Mouse (Mus musculus): ENCODE measurements around the gene Slc48a1.

Gene Slc48a1

DNA sequence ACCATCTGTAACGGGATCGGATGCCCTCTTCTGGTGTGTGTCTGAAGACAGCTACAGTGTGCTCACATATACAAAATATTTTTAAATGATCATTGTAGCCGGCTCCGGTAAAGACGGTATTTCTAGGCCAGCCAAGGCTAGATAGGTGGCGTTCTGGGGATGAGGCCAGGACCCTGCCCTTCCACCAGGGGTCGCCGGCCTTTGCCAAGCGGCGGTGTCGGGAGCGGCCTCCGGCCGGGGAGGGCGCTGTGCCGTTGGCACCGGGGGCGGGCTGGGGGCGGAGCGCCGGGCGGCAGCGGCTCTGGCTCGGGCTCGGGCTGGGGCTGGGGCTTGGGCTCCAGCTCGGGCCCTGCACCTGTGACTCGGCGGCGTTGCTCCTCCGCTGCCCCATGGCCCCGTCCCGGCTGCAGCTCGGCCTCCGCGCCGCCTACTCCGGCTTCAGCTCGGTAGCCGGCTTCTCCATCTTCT is 5.8 kb downstream of the Slc48a1 start:
- peak; percentile 90 for DNase-seq

DNA sequence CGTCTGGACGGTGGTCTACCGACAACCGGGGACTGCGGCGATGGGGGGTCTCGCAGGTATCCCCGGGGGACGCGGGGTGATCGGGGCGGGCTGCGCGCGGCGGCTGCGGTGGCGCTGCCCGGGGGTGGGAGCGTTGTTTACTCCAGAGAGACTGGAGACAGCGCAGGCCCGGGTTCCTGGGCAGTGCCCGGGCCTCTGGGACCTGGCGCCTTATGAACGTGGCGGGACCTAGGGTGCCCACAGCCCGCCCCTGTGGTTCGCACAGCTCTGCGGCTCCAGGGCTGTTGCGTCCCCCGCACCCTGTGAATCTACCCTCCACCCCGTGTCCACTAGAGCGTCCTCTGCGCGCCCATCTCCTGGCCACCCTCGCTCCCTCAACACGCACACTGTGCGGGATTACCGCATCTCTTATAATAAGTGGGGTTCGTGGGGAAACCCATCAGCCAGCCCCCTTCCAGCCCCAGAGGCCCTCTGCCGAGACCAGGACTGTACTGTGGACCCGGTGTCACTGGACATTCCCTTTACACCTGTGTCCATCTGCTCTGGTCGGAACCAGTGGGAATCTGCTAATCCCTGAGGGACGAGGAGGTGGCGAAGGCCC is 6.3 kb downstream of the Slc48a1 start:
- DNase-seq = peak; percentile 69

GRCm38 (mm10) chr15:97785731-97786411 is 7.6 kb downstream of the Slc48a1 start:
- DNase-seq = peak; percentile 59

GRCm38 (mm10) chr15:97786412-97787112 is 8.2 kb downstream of the Slc48a1 start:
- DNase-seq = no peak

- DNase-seq = no peak
Measured at GRCm38 (mm10) chr15:97787148-97787798, 9.0 kb downstream of the Slc48a1 start.

GRCm38 (mm10) chr15:97787799-97788667 is 9.7 kb downstream of the Slc48a1 start:
- no peak for DNase-seq

GRCm38 (mm10) chr15:97788821-97789220 is 10.5 kb downstream of the Slc48a1 start:
- DNase-seq = peak; percentile 87

DNA sequence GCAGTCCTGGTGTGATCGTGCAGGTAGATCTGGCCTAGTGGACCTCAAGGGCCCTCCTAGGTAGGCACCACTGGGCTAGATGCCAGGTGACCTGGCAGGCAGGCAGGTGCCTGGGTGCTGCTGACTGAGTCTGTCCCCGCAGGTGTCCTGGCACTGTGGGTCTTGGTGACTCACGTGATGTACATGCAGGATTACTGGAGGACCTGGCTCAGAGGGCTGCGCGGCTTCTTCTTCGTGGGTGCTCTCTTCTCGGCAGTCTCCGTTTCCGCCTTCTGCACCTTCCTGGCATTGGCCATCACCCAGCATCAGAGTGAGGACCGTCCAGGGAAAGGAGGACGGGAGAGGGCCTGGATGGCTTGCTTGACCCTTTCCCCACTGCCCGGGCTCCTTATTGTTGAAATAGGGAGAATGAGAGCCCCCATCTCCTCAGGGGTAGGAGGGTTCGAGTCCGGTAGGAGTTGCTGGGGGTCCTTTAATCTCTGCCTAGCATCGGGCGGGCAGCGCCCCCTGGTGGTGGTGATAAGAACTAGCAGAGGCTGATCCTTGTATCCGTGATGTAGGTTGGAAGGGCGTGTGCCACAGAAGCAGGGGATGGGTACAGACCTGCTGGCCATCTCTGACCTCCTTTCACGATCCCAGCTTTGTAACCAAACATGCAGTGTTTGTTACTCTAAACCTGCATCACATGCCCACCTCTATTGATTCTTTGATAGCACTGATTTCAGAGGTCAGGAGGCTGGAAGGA is 11.6 kb downstream of the Slc48a1 start:
- DNase-seq = peak; percentile 85

DNA sequence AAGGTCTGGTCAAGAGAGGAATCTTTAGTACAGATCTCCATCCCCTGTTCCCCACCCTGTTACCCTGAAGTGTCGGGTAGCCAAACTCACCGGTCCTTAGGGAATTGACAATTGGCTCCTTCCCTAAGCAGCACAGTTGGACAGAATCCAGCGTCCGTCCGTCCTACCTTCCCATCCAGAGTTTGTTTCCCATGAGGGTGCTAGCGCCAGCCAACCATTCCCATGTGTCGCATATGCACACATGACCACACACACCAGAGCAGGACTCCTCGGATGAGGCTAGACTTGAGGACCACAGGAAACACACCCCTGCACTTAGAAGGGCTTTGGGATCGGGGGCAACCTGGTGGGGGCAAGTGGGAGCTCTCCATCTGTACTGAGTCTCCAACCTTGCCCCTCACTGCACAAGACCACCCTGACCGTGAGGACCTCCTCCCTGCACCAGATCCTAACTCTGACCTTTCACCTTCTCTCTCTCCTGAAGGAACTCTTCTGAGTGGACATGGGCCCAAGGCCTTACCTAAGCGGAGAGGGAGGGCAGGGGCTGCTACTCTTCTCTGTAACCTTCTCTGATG is 12.9 kb downstream of the Slc48a1 start:
- DNase-seq = no peak

DNA sequence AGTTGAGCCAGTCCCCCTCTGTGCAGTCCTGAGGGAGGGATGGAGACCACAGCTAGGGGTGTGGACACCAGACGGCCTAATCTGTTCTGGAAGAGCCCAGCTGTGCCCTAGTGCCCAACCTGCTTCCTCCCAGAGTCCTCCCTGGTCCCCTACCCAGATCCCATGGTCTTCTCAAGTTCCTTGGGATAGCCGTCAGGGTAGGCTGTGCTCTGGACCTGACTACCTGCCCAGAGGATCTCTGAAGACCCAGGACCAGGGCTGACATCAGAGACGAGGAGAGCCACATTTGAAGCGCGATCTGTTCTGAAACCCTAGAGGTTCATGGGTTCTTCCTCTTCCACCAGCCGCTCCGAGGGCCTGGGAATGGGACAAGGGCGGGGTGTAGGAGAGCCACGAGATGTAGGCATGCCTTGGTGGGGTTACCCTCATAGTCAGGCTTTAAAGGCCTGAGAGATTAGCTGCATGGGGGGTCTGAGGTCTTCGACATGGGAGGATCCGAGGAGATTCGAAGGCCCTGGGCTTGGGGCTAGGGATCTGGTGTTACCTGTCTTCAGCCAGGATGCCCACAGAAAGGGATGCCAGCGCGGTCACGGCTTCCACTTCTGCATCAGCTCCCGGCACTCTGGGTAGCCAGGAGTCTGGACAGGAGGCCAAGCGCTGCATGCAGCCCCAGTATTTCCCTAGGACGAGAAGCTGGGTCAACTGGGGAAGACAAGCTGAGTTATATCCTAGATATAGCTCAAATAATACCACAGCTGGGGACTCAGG is 15.2 kb downstream of the Slc48a1 start:
- DNase-seq = no peak

- DNase-seq = no peak
Measured at GRCm38 (mm10) chr15:97794268-97794667, 15.9 kb downstream of the Slc48a1 start.

GRCm38 (mm10) chr15:97795559-97796235 is 17.4 kb downstream of the Slc48a1 start:
- no peak for DNase-seq

- DNase-seq = no peak
Measured at GRCm38 (mm10) chr15:97796674-97797310, 18.5 kb downstream of the Slc48a1 start.

- DNase-seq = no peak
Measured at GRCm38 (mm10) chr15:97798134-97798533, 19.8 kb downstream of the Slc48a1 start.

GRCm38 (mm10) chr15:97799446-97799845 is 21.1 kb downstream of the Slc48a1 start:
- DNase-seq = no peak

DNA sequence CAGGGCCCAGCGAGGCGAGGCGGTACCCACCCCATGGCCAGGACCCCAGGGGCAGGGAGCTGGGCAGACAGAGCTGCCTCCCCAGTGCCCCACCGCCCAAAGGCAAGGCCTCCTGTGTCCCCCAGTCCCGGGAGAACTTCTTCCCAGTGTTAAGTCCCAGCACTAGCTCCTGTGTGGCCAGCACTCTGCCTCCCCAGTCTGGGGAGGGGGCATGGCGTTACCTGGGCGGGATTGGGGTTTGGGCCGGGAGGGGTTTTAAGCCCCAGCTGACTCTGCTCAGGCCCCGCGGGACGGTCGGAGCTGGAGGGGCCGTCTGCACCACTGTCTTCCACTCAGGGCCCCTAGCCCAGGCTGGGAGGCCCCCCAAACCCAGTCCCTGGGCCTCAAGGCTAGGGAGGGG is 22.5 kb downstream of the Slc48a1 start:
- no peak for DNase-seq

DNA sequence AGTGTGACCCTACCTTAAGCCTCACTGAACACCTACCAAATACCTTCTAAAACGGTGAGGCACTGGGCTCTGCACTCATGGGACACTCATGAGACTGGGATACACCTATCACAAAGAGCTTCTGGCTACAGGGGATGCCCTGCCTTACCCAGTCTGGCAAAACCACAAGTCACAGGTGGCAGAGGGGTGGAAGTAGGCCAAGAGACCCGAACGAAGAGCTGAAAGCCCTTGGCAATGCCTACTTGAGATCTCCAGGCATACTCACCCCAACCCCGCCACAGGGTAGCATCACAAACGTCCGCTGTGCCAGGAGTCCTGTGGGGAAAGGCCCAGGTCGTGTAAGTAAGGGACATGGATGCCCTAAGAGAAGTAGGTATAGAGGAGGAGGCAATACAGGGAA is 23.5 kb downstream of the Slc48a1 start:
- DNase-seq = no peak

DNA sequence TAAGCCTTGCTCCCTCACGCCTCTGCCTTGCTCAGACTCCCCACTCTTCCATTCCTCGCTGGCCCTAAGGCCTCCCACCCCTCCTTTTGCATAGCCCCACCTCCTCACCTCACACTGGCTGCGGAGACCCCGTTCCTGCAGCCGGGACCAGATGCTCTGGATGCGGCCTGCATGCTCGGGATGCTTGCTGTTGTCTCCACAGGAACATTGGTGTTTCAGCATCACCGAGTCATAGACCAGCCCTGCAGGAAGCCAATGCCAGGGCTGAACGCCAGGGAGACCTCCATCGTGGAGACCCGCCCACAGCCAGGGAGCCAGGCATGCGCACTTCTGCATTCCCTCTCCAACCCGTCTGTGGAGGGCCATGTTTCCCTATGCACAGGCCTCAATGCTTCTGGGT is 24.3 kb downstream of the Slc48a1 start:
- DNase-seq = no peak

- DNase-seq = no peak
Measured at GRCm38 (mm10) chr15:97807867-97808266, 29.5 kb downstream of the Slc48a1 start.
